In the genomic region with DNA sequence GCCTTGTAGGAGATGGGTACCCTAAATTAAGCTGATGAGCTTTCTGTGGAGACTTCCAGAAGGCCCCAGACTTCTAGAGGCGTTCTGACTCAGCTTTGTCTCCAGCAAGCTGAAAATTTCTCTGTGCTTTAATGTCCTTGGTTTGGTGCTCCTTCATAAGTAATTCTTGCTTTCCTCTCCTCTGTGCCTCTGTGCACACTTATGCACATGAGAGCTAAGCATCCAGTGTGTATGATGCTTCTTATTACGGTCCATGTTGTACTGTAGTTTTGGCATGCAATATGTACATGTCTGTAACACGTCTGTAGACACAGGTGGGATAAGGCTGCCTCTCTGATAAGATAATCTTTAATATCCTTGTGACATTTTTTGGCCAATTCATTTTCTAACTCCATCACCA, we compare ENCODE assay signal across 46 mouse cellular contexts. TPM values are rescaled to one million over a fixed set of nuclear protein-coding genes. Genes with fewer than 3 reads are reported as not detected.
"Had no signal": no experiment of that assay in that cellular context is flagged by ENCODE, and none has a peak within 500 bp of the region (broad histone marks: within the 10 kb centered on the region; RNA-seq: fewer than 3 reads in every experiment).

No protein-coding gene starts in this region.

- H3K27ac ChIP-seq: limb, embryonic 10.5 days; limb, embryonic 12.5 days; limb, embryonic 13.5 days; limb, embryonic 15.5 days; liver, embryonic 12.5 days; liver, embryonic 13.5 days; liver, embryonic 14.5 days; liver, embryonic 15.5 days; lung, embryonic 15.5 days; midbrain, embryonic 10.5 days; midbrain, embryonic 12.5 days; midbrain, embryonic 13.5 days; midbrain, embryonic 15.5 days; neural tube, embryonic 12.5 days had no signal

- DNase-seq: left cerebral cortex, postnatal 4 days; liver; liver, embryonic 13.5 days; liver, postnatal 0 days; lung, adult 18-20 months; lung, adult 2 months; lung, embryonic 14.5 days; lung, postnatal 10 days; lung, postnatal 14 days; lung, postnatal 36 days; lung, postnatal 4 days; midbrain, embryonic 14.5 days had no signal

- H3K9me3 ChIP-seq: limb, embryonic 10.5 days; limb, embryonic 12.5 days; limb, embryonic 13.5 days; limb, embryonic 15.5 days; liver, embryonic 12.5 days; liver, embryonic 13.5 days; liver, embryonic 15.5 days; lung, embryonic 15.5 days; megakaryocyte, embryonic 14.5 days; midbrain, embryonic 10.5 days; midbrain, embryonic 12.5 days; midbrain, embryonic 13.5 days; midbrain, embryonic 15.5 days; neural tube, embryonic 12.5 days had no signal

- H3K36me3 ChIP-seq: limb, embryonic 10.5 days; limb, embryonic 13.5 days; limb, embryonic 15.5 days; liver, embryonic 12.5 days; liver, embryonic 13.5 days; liver, embryonic 15.5 days; lung, embryonic 15.5 days; midbrain, embryonic 10.5 days; midbrain, embryonic 12.5 days; midbrain, embryonic 13.5 days; midbrain, embryonic 15.5 days; neural tube, embryonic 12.5 days had no signal

- H3K4me2 ChIP-seq: limb, embryonic 12.5 days; limb, embryonic 13.5 days; limb, embryonic 15.5 days; liver, embryonic 11.5 days; liver, embryonic 12.5 days; liver, embryonic 15.5 days; lung, embryonic 14.5 days; lung, embryonic 15.5 days; midbrain, embryonic 12.5 days; midbrain, embryonic 13.5 days; midbrain, embryonic 15.5 days; neural tube, embryonic 12.5 days had no signal

- ATAC-seq: liver, embryonic 12.5 days; liver, postnatal 0 days; lung, postnatal 0 days; midbrain, embryonic 13.5 days; midbrain, embryonic 15.5 days; midbrain, embryonic 16.5 days had no signal

- H3K4me3 ChIP-seq: limb, embryonic 10.5 days; limb, embryonic 12.5 days; limb, embryonic 13.5 days; limb, embryonic 15.5 days; liver, embryonic 12.5 days; liver, embryonic 13.5 days; liver, embryonic 15.5 days; lung, embryonic 15.5 days; megakaryocyte, embryonic 14.5 days; midbrain, embryonic 10.5 days; midbrain, embryonic 12.5 days; midbrain, embryonic 13.5 days; midbrain, embryonic 15.5 days; myocyte; neural tube, embryonic 12.5 days had no signal

- H3K9ac ChIP-seq: limb, embryonic 12.5 days; limb, embryonic 13.5 days; limb, embryonic 15.5 days; liver, embryonic 12.5 days; liver, embryonic 13.5 days; liver, embryonic 14.5 days; liver, embryonic 15.5 days; lung, embryonic 14.5 days; lung, embryonic 15.5 days; midbrain, embryonic 12.5 days; midbrain, embryonic 13.5 days; midbrain, embryonic 15.5 days; neural tube, embryonic 12.5 days had no signal

- H3K27me3 ChIP-seq: limb, embryonic 12.5 days; limb, embryonic 13.5 days; limb, embryonic 15.5 days; liver, embryonic 12.5 days; liver, embryonic 13.5 days; liver, embryonic 15.5 days; lung, embryonic 15.5 days; midbrain, embryonic 15.5 days; neural tube, embryonic 12.5 days had no signal

RNA-seq across cellular contexts. Expression of gene 5330417H12Rik, which starts 27.0 kb away (rescaled TPM):
- total RNA-seq: left cerebral cortex, adult 8-10 months; left cerebral cortex, postnatal 10 days; left cerebral cortex, postnatal 14 days; left cerebral cortex, postnatal 25 days; left cerebral cortex, postnatal 36 days; left cerebral cortex, postnatal 4 days; liver, adult 2 months; megakaryocyte progenitor cell, adult 5-6 weeks; megakaryocyte, adult 5-6 weeks; megakaryocyte-erythroid progenitor cell, adult 5-6 weeks; monocyte, adult 5-6 weeks had no signal
- polyA plus RNA-seq: limb, embryonic 10.5 days; limb, embryonic 11.5 days; limb, embryonic 12.5 days; limb, embryonic 14.5 days; limb, embryonic 15.5 days; liver, adult 2 months; liver, embryonic 12.5 days; liver, embryonic 13.5 days; liver, embryonic 14.5 days; liver, embryonic 15.5 days; liver, embryonic 16.5 days; liver, postnatal 0 days; lung, adult 2 months; lung, embryonic 14.5 days; lung, embryonic 15.5 days; lung, embryonic 16.5 days; lung, postnatal 0 days; macrophage; midbrain, embryonic 10.5 days; midbrain, embryonic 12.5 days; midbrain, embryonic 13.5 days; midbrain, embryonic 14.5 days; midbrain, embryonic 15.5 days; midbrain, embryonic 16.5 days; myocyte; neural tube, embryonic 11.5 days; neural tube, embryonic 12.5 days had no signal

RNA-seq across cellular contexts. Expression of gene Olfml1, which starts 30.7 kb away (rescaled TPM):
- total RNA-seq: megakaryocyte progenitor cell, adult 5-6 weeks; megakaryocyte, adult 5-6 weeks; megakaryocyte-erythroid progenitor cell, adult 5-6 weeks; monocyte, adult 5-6 weeks had no signal
- polyA plus RNA-seq: macrophage, myocyte had no signal
